Mouse (Mus musculus): ENCODE data around the gene H2al1m. TPM values are rescaled to one million over a fixed set of nuclear protein-coding genes. Genes with fewer than 3 reads are reported as not detected.
"Not testable (repeated sequence)": the region's sequence is repeated elsewhere in the genome, so short reads cannot be mapped to it uniquely, and the experiment has no call there.

The H2al1m gene
- polyA plus RNA-seq, 1 experiment from 2014 or later, result 0.45 TPM

GRCm38 (mm10) chrX:9298413-9298864 lies 14.9 kb downstream of the H2al1m start:
- Histone ChIP-seq H3K9ac (replicated peaks; ENCODE audit: low read length) (no peak overlapping the region), H3K4me1 (ENCODE audit: control insufficient read depth, insufficient read depth, low read length) (no peaks in the 10 kb centered on the region), H3K36me3 (ENCODE audit: control insufficient read depth, insufficient read depth, low read length) (no peaks in the 10 kb centered on the region), H3K27me3 (ENCODE audit: control insufficient read depth, insufficient read depth, low read length) (no peaks in the 10 kb centered on the region), H3K9me3 (ENCODE audit: control insufficient read depth, low read length) (no peaks in the 10 kb centered on the region), H3K27ac (replicated peaks; ENCODE audit: low read depth, low read length) (no peak overlapping the region), H3K4me3 (replicated peaks; ENCODE audit: low read depth, low read length) (no peak overlapping the region), H3K4me2 (ENCODE audit: low read length) (no peak overlapping the region)
- ATAC-seq (ENCODE audit: low FRiP score, low TSS enrichment), result no peak
- 80% methylated on average over 5 of the region's 5 CpGs for WGBS
- DNase-seq, result no peak

- H3K4me3 ChIP-seq (replicated peaks; ENCODE audit: low read depth, low read length), result no peak overlapping the region
- WGBS, result 87% methylated on average over 5 of the region's 5 CpGs
- H3K9me3 ChIP-seq (ENCODE audit: control insufficient read depth, low read length), result no peaks in the 10 kb centered on the region
- no peaks in the 10 kb centered on the region for H3K27me3 ChIP-seq (ENCODE audit: control insufficient read depth, insufficient read depth, low read length)
- ATAC-seq (ENCODE audit: low FRiP score, low TSS enrichment) (no peak), DNase-seq (no peak)
- H3K4me2 ChIP-seq (ENCODE audit: low read length), result no peak overlapping the region
- no peaks in the 10 kb centered on the region for H3K36me3 ChIP-seq (ENCODE audit: control insufficient read depth, insufficient read depth, low read length)
- no peak overlapping the region for H3K9ac ChIP-seq (replicated peaks; ENCODE audit: low read length)
- H3K4me1 ChIP-seq (ENCODE audit: control insufficient read depth, insufficient read depth, low read length), result no peaks in the 10 kb centered on the region
- H3K27ac ChIP-seq (replicated peaks; ENCODE audit: low read depth, low read length), result no peak overlapping the region
These were observed 19.2 kb downstream of the H2al1m start for GRCm38 (mm10) chrX:9302791-9303190.

- DNase-seq (no peak), ATAC-seq (ENCODE audit: low FRiP score, low TSS enrichment) (no peak)
- no peaks in the 10 kb centered on the region for H3K9me3 ChIP-seq (ENCODE audit: control insufficient read depth, low read length)
- H3K9ac ChIP-seq (replicated peaks; ENCODE audit: low read length), result no peak overlapping the region
- H3K27ac ChIP-seq (replicated peaks; ENCODE audit: low read depth, low read length), result no peak overlapping the region
- no peaks in the 10 kb centered on the region for H3K4me1 ChIP-seq (ENCODE audit: control insufficient read depth, insufficient read depth, low read length)
- WGBS, result 81% methylated on average over 1 of the region's 1 CpGs
- H3K4me2 ChIP-seq (ENCODE audit: low read length), result no peak overlapping the region
- H3K36me3 ChIP-seq (ENCODE audit: control insufficient read depth, insufficient read depth, low read length), result no peaks in the 10 kb centered on the region
- H3K27me3 ChIP-seq (ENCODE audit: control insufficient read depth, insufficient read depth, low read length), result no peaks in the 10 kb centered on the region
- H3K4me3 ChIP-seq (replicated peaks; ENCODE audit: low read depth, low read length), result no peak overlapping the region
These were observed 19.9 kb downstream of the H2al1m start for GRCm38 (mm10) chrX:9303455-9303854.

GRCm38 (mm10) chrX:9316457-9316856 lies 32.9 kb downstream of the H2al1m start:
- ATAC-seq (ENCODE audit: low FRiP score, low TSS enrichment); H3K4me2 ChIP-seq (ENCODE audit: low read length); H3K27me3 ChIP-seq (ENCODE audit: control insufficient read depth, insufficient read depth, low read length); DNase-seq; H3K36me3 ChIP-seq (ENCODE audit: control insufficient read depth, insufficient read depth, low read length); H3K4me3 ChIP-seq (replicated peaks; ENCODE audit: low read depth, low read length); H3K9me3 ChIP-seq (ENCODE audit: control insufficient read depth, low read length); H3K4me1 ChIP-seq (ENCODE audit: control insufficient read depth, insufficient read depth, low read length); H3K27ac ChIP-seq (replicated peaks; ENCODE audit: low read depth, low read length); H3K9ac ChIP-seq (replicated peaks; ENCODE audit: low read length): not testable (repeated sequence)

GRCm38 (mm10) chrX:9327954-9328353 lies 44.4 kb downstream of the H2al1m start:
- not testable (repeated sequence) for H3K4me2 ChIP-seq (ENCODE audit: low read length); DNase-seq; H3K27ac ChIP-seq (replicated peaks; ENCODE audit: low read depth, low read length); H3K9ac ChIP-seq (replicated peaks; ENCODE audit: low read length); H3K36me3 ChIP-seq (ENCODE audit: control insufficient read depth, insufficient read depth, low read length); H3K4me3 ChIP-seq (replicated peaks; ENCODE audit: low read depth, low read length); H3K4me1 ChIP-seq (ENCODE audit: control insufficient read depth, insufficient read depth, low read length); H3K9me3 ChIP-seq (ENCODE audit: control insufficient read depth, low read length); H3K27me3 ChIP-seq (ENCODE audit: control insufficient read depth, insufficient read depth, low read length); ATAC-seq (ENCODE audit: low FRiP score, low TSS enrichment)
- WGBS, result 94% methylated on average over 26 of the region's 26 CpGs

GRCm38 (mm10) chrX:9332366-9332962 lies 48.9 kb downstream of the H2al1m start:
- ATAC-seq (ENCODE audit: low FRiP score, low TSS enrichment), result not testable (repeated sequence)
- 90% methylated on average over 12 of the region's 12 CpGs for WGBS

GRCm38 (mm10) chrX:9333035-9333434 lies 49.5 kb downstream of the H2al1m start:
- not testable (repeated sequence) for H3K36me3 ChIP-seq (ENCODE audit: control insufficient read depth, insufficient read depth, low read length); H3K4me1 ChIP-seq (ENCODE audit: control insufficient read depth, insufficient read depth, low read length); H3K9me3 ChIP-seq (ENCODE audit: control insufficient read depth, low read length); H3K27ac ChIP-seq (replicated peaks; ENCODE audit: low read depth, low read length); H3K4me2 ChIP-seq (ENCODE audit: low read length); H3K9ac ChIP-seq (replicated peaks; ENCODE audit: low read length); ATAC-seq (ENCODE audit: low FRiP score, low TSS enrichment); DNase-seq; H3K4me3 ChIP-seq (replicated peaks; ENCODE audit: low read depth, low read length); H3K27me3 ChIP-seq (ENCODE audit: control insufficient read depth, insufficient read depth, low read length)
- 39% methylated on average over 1 of the region's 2 CpGs for WGBS

More at GRCm38 (mm10) chrX:9332366-9332962, 48.9 kb downstream of the H2al1m start:
- H3K27ac ChIP-seq (replicated peaks; ENCODE audit: low read depth, low read length); H3K9ac ChIP-seq (replicated peaks; ENCODE audit: low read length); H3K36me3 ChIP-seq (ENCODE audit: control insufficient read depth, insufficient read depth, low read length); H3K9me3 ChIP-seq (ENCODE audit: control insufficient read depth, low read length); H3K27me3 ChIP-seq (ENCODE audit: control insufficient read depth, insufficient read depth, low read length); H3K4me3 ChIP-seq (replicated peaks; ENCODE audit: low read depth, low read length); DNase-seq; H3K4me2 ChIP-seq (ENCODE audit: low read length); H3K4me1 ChIP-seq (ENCODE audit: control insufficient read depth, insufficient read depth, low read length): not testable (repeated sequence)

Other genes with a start within 250 kb of the H2al1m start
- not detected in 2 replicates for gene Fthl17f, start 220.7 kb upstream of the H2al1m start, polyA plus RNA-seq (2014; fragmentation: Nextera tagmentation; extraction: Ambion mirVana)
- gene 4930402K13Rik, start 179.2 kb upstream of the H2al1m start, polyA plus RNA-seq (2014; fragmentation: Nextera tagmentation; extraction: Ambion mirVana), result not detected in 2 replicates
- 4.0 and 5.3 TPM in 2 replicates for gene Lancl3, start 83.9 kb upstream of the H2al1m start, polyA plus RNA-seq (2014; fragmentation: Nextera tagmentation; extraction: Ambion mirVana)
- not detected in 2 replicates for gene Gm14862, start 26.9 kb upstream of the H2al1m start, polyA plus RNA-seq (2014; fragmentation: Nextera tagmentation; extraction: Ambion mirVana)
- 3.6 and 5.0 TPM in 2 replicates for gene Xk, start 11.0 kb upstream of the H2al1m start, polyA plus RNA-seq (2014; fragmentation: Nextera tagmentation; extraction: Ambion mirVana)
- not detected in 2 replicates for gene H2al1k, start 66.9 kb downstream of the H2al1m start, polyA plus RNA-seq (2014; fragmentation: Nextera tagmentation; extraction: Ambion mirVana)
- gene Cybb, start 204.0 kb downstream of the H2al1m start, polyA plus RNA-seq (2014; fragmentation: Nextera tagmentation; extraction: Ambion mirVana), result 0.08 and 1.9 TPM in 2 replicates

Data from midbrain, embryonic 14.5 days (tissue).